Mouse (Mus musculus) CH12.LX (cell line): ENCODE measurements at regions not wholly inside any gene's neighbourhood (a gene's known extent, or its start where the extent isn't known, plus 50 kb on each side); places are given as distances from the start of the nearest gene placed in this dataset.
A peak's percentile ranks its signal among the peaks of the same experiment; 100 is the strongest.

Experiments used
- DNase-seq: peaks from one replicate; pipeline ENCODE4 v3.0.0-alpha.2; 2013; ENCODE audit errors: extremely low read depth
- H3K27ac ChIP-seq: 2 replicates; pipeline ENCODE4 v1.5.1; 2012; ENCODE audit warnings: low read depth, mild to moderate bottlenecking, control low read depth, moderate library complexity; ENCODE audit not compliant: insufficient read depth
- H3K27me3 ChIP-seq: replicated peaks from 2 replicates; pipeline ENCODE3; 2012; ENCODE audit warnings: inconsistent platforms
- H3K36me3 ChIP-seq, 2 experiments: replicated peaks in 1 of 2; 2 replicates each; pipeline versions ENCODE3 to v1.6.1; 2012; ENCODE audit warnings: inconsistent platforms in 1 of 2, low read length in 1 of 2, mild to moderate bottlenecking in 1 of 2, mixed read lengths in 1 of 2, moderate library complexity in 1 of 2; ENCODE audit not compliant: control insufficient read depth in 1 of 2, insufficient read depth in 1 of 2
- H3K4me1 ChIP-seq, 2 experiments: 2 replicates each; pipeline ENCODE4 v1.6.1; 2012; ENCODE audit warnings: inconsistent platforms in 1 of 2, moderate library complexity in 1 of 2; ENCODE audit not compliant: insufficient read depth in 2 of 2, control insufficient read depth in 1 of 2
- H3K4me2 ChIP-seq: 2 replicates; pipeline ENCODE4 v1.6.1; 2012; ENCODE audit warnings: low read depth, mild to moderate bottlenecking, control low read depth; ENCODE audit not compliant: poor library complexity, insufficient read depth, severe bottlenecking
- H3K4me3 ChIP-seq, 3 experiments: fragments of 150-350 bp in 1 of 3; sonication (generic) in 1 of 3; replicated peaks in 1 of 3; 2 replicates each; pipeline versions ENCODE3 to v1.5.1; 2011 to 2012; ENCODE audit warnings: low read depth in 2 of 3, low read length in 2 of 3, mild to moderate bottlenecking in 2 of 3, moderate library complexity in 2 of 3, control low read depth in 1 of 3, improper control_type of control experiment in 1 of 3, inconsistent platforms in 1 of 3, mixed read lengths in 1 of 3; ENCODE audit not compliant: poor library complexity in 1 of 3
- H3K79me2 ChIP-seq: replicated peaks from 2 replicates; pipeline ENCODE4 v1.6.1; 2012; ENCODE audit warnings: mild to moderate bottlenecking, moderate library complexity; ENCODE audit not compliant: control insufficient read depth, poor library complexity, insufficient read depth, severe bottlenecking; ENCODE audit errors: extremely low read depth
- H3K9ac ChIP-seq: 2 replicates; pipeline ENCODE4 v1.6.1; 2012; ENCODE audit warnings: low read depth, mild to moderate bottlenecking, control low read depth, moderate library complexity; ENCODE audit not compliant: insufficient read depth
- H3K9me3 ChIP-seq: replicated peaks from 2 replicates; pipeline ENCODE3; 2012; ENCODE audit warnings: low read length, inconsistent platforms, mixed read lengths
- BHLHE40 ChIP-seq: IDR thresholded peaks from 2 replicates; pipeline ENCODE4 v1.6.1; 2011; ENCODE audit warnings: mild to moderate bottlenecking, low read depth, low read length, improper control_type of control experiment
- CHD2 ChIP-seq: IDR thresholded peaks from 2 replicates; pipeline ENCODE4 v1.6.1; 2011; ENCODE audit warnings: low read length, improper control_type of control experiment
- CTCF ChIP-seq, 2 experiments: IDR thresholded peaks in 1 of 2; conservative IDR thresholded peaks in 1 of 2; 2 replicates each; pipeline ENCODE4 v1.5.1; 2011 to 2012; ENCODE audit warnings: low read depth in 2 of 2, low read length in 2 of 2, improper control_type of control experiment in 1 of 2, inconsistent platforms in 1 of 2, mild to moderate bottlenecking in 1 of 2, moderate library complexity in 1 of 2
- ELF1 ChIP-seq: IDR thresholded peaks from 2 replicates; pipeline ENCODE4 v1.6.1; 2014; ENCODE audit warnings: low read depth, mild to moderate bottlenecking, inconsistent platforms, low read length, improper control_type of control experiment
- EP300 ChIP-seq: IDR thresholded peaks from 2 replicates; pipeline ENCODE4 v1.6.1; 2011; ENCODE audit warnings: low read length, improper control_type of control experiment
- ETS1 ChIP-seq: conservative IDR thresholded peaks from 2 replicates; pipeline ENCODE4 v1.6.1; 2012; ENCODE audit warnings: low read depth, mild to moderate bottlenecking, inconsistent platforms, low read length, improper control_type of control experiment, moderate library complexity
- GABPA ChIP-seq: IDR thresholded peaks from 2 replicates; pipeline ENCODE4 v1.6.1; 2012; ENCODE audit warnings: low read depth, low read length, improper control_type of control experiment, inconsistent platforms; ENCODE audit not compliant: insufficient replicate concordance
- IRF4 ChIP-seq: IDR thresholded peaks from 2 replicates; pipeline ENCODE4 v1.6.1; 2014; ENCODE audit warnings: low read depth, mild to moderate bottlenecking, inconsistent platforms, low read length, improper control_type of control experiment
- JUND ChIP-seq: conservative IDR thresholded peaks from 2 replicates; pipeline ENCODE4 v1.6.1; 2011; ENCODE audit warnings: low read depth, low read length, improper control_type of control experiment
- KAT2A ChIP-seq: IDR thresholded peaks from 2 replicates; pipeline ENCODE4 v1.6.1; 2012; ENCODE audit warnings: low read length, improper control_type of control experiment, inconsistent platforms; ENCODE audit not compliant: insufficient replicate concordance
- MAX ChIP-seq: IDR thresholded peaks from 2 replicates; pipeline ENCODE4 v1.6.1; 2011; ENCODE audit warnings: low read length, improper control_type of control experiment
- MEF2A ChIP-seq: IDR thresholded peaks from 2 replicates; pipeline ENCODE4 v1.6.1; 2014; ENCODE audit warnings: low read depth, mild to moderate bottlenecking, inconsistent platforms, low read length, improper control_type of control experiment, borderline replicate concordance
- MXI1 ChIP-seq: IDR thresholded peaks from 2 replicates; pipeline ENCODE4 v1.6.1; 2011; ENCODE audit warnings: mild to moderate bottlenecking, low read depth, low read length, improper control_type of control experiment
- MYC ChIP-seq: IDR thresholded peaks from 2 replicates; pipeline ENCODE4 v1.6.1; 2011; ENCODE audit warnings: low read depth, mild to moderate bottlenecking, improper control_type of control experiment, low read length
- NRF1 ChIP-seq: IDR thresholded peaks from 2 replicates; pipeline ENCODE4 v1.6.1; 2014; ENCODE audit warnings: low read depth, mild to moderate bottlenecking, inconsistent platforms, low read length, improper control_type of control experiment, moderate library complexity
- POLR2A ChIP-seq: IDR thresholded peaks from 2 replicates; pipeline ENCODE4 v1.6.1; 2011; ENCODE audit warnings: low read depth, mild to moderate bottlenecking, improper control_type of control experiment, low read length
- POLR2AphosphoS2 ChIP-seq: IDR thresholded peaks from 2 replicates; pipeline ENCODE4 v1.6.1; 2011; ENCODE audit warnings: low read depth, low read length, improper control_type of control experiment
- RAD21 ChIP-seq: IDR thresholded peaks from 2 replicates; pipeline ENCODE4 v1.6.1; 2011; ENCODE audit warnings: low read depth, mild to moderate bottlenecking, low read length, improper control_type of control experiment, moderate library complexity
- RCOR1 ChIP-seq: conservative IDR thresholded peaks from 2 replicates; pipeline ENCODE4 v1.6.1; 2012; ENCODE audit warnings: low read depth, mild to moderate bottlenecking, inconsistent platforms, low read length, improper control_type of control experiment
- SMC3 ChIP-seq: IDR thresholded peaks from 2 replicates; pipeline ENCODE4 v1.6.1; 2011; ENCODE audit warnings: low read depth, low read length, improper control_type of control experiment
- TBP ChIP-seq: conservative IDR thresholded peaks from 2 replicates; pipeline ENCODE4 v1.6.1; 2011; ENCODE audit warnings: low read depth, low read length, improper control_type of control experiment
- TCF12 ChIP-seq: IDR thresholded peaks from 2 replicates; pipeline ENCODE4 v1.6.1; 2014; ENCODE audit warnings: low read depth, mild to moderate bottlenecking, inconsistent platforms, low read length, improper control_type of control experiment
- UBTF ChIP-seq: IDR thresholded peaks from 2 replicates; pipeline ENCODE4 v1.6.1; 2012; ENCODE audit warnings: low read depth, mild to moderate bottlenecking, inconsistent platforms, low read length, improper control_type of control experiment, moderate library complexity
- dilution Hi-C: fragments of 300-500 bp; cut with MboI; formaldehyde crosslinking; loops from 2 replicates; pipeline ENCODE4 v1.14.3; 2020; ENCODE audit warnings: low sequenced_read_pairs; ENCODE audit not compliant: extremely low pct_unique_long_range_greater_than_20kb, extremely low pct_ligation_motif_present
- in situ Hi-C: fragments of 300-500 bp; cut with MboI; formaldehyde crosslinking; loops from 3 replicates; pipeline ENCODE4 v1.14.3; 2019; ENCODE audit warnings: low sequenced_read_pairs, low pct_ligation_motif_present, low pct_unique_long_range_greater_than_20kb, mixed read lengths

- peaks cover 4 to 37% of the 10 kb centered on the region in 2 experiments; a peak in 3 of 4 replicates for H3K4me1 ChIP-seq
- dilution Hi-C loops = no loop called here
- no peaks in the 10 kb centered on the region for H3K27me3 ChIP-seq
- no peak overlapping the region for H3K27ac ChIP-seq
- peak overlapping the region; percentile 36; the same call in 1 of the 2 replicates for H3K9ac ChIP-seq
- H3K4me2 ChIP-seq = peak overlapping the region; percentile 75
- no peak overlapping the region for H3K4me3 ChIP-seq
- 0 out of 2 replicates have a peak, but pooled peaks have one; percentile 17 for TF ChIP-seq IRF4
- TF ChIP-seq EP300 = no peak
- TF ChIP-seq, all 38 proteins: peak for 1
- in situ Hi-C loops = loop anchor here (10.0 kb wide), 1 partner anchor 493 kb away; no protein-coding TSS in a partner anchor
- no peaks in the 10 kb centered on the region for H3K9me3 ChIP-seq
- no peaks in the 10 kb centered on the region for H3K79me2 ChIP-seq
- peak; percentile 23 for DNase-seq
- H3K36me3 ChIP-seq = no peaks in the 10 kb centered on the region
These were observed 62.4 kb upstream of the Sv2b start for GRCm38 (mm10) chr7:75371520-75371876.

GRCm38 (mm10) chr7:75371991-75372390 lies 62.9 kb upstream of the Sv2b start:
- Histone ChIP-seq H3K9me3 (no peaks in the 10 kb centered on the region), H3K36me3 (no peaks in the 10 kb centered on the region), H3K4me2 (peak overlapping the region; percentile 3; the same call in 1 of the 2 replicates), H3K9ac (peak overlapping the region; percentile 36; the same call in 1 of the 2 replicates), H3K27ac (no peak overlapping the region), H3K79me2 (no peaks in the 10 kb centered on the region), H3K4me3 (no peak overlapping the region), H3K4me1 (peaks cover 4 to 37% of the 10 kb centered on the region in 2 experiments; a peak in 3 of 4 replicates), H3K27me3 (no peaks in the 10 kb centered on the region)
- dilution Hi-C loops (no loop called here), in situ Hi-C loops (loop anchor here (10.0 kb wide), 1 partner anchor 493 kb away; no protein-coding TSS in a partner anchor)
- TF ChIP-seq EP300 (peak; percentile 36; the same call in 1 of the 2 replicates), POLR2AphosphoS2 (no peak), CHD2 (no peak), GABPA (no peak), KAT2A (no peak), MAX (peak; percentile 87), SMC3 (peak; percentile 17; the same call in 1 of the 2 replicates), RAD21 (peak; percentile 7), BHLHE40 (peak; percentile 84), CTCF (conservative IDR thresholded peaks at IDR 0.05 in 1 of 2, IDR thresholded peaks at IDR 0.05 in 1 of 2; ENCODE audit: low read depth in 2 of 2, low read length in 2 of 2) (0 out of 4 replicates have a peak, but pooled peaks of 1 of the 2 experiments have one; percentile 7), NRF1 (no peak), ETS1 (peak; percentile 91), RCOR1 (no peak), MEF2A (peak; percentile 24; the same call in 1 of the 2 replicates), POLR2A (peak; percentile 44; the same call in 1 of the 2 replicates), MYC (peak; percentile 95), TCF12 (peak; percentile 74), UBTF (no peak), ELF1 (no peak), JUND (no peak), TBP (0 out of 2 replicates have a peak, but pooled peaks have one; percentile 33), IRF4 (peak; percentile 43; the same call in 1 of the 2 replicates), MXI1 (peak; percentile 64; the same call in 1 of the 2 replicates)
- DNase-seq = peak; percentile 88
